ENCODE assay signal across 9 mouse cellular contexts in genomic region chr14:103816637-103817308, GRCm38 (mm10). TPM values are rescaled to one million over a fixed set of nuclear protein-coding genes. Genes with fewer than 3 reads are reported as not detected.
A peak's percentile ranks its signal among the peaks of the same experiment; 100 is the strongest.
DNase-seq lines count a peak whose midpoint lies in the region; ATAC-seq and TF ChIP-seq lines count a peak whose summit lies in the region.
"Had no signal": no experiment of that assay in that cellular context is flagged by ENCODE, and none has a peak within 500 bp of the region (broad histone marks: within the 10 kb centered on the region; RNA-seq: fewer than 3 reads in every experiment).

No protein-coding gene starts in this region.

- no peaks in the 10 kb centered on the region for H3K27me3 ChIP-seq in CH12.LX (replicated peaks)
- H3K27me3 ChIP-seq in intestine, embryonic 16.5 days (replicated peaks; ENCODE audit: control insufficient read depth, insufficient read depth, low read length) = no peaks in the 10 kb centered on the region
- H3K27me3 ChIP-seq in lung, postnatal 0 days (replicated peaks; ENCODE audit: insufficient read depth, low read length) = no peaks in the 10 kb centered on the region
- H3K27me3 ChIP-seq in midbrain, postnatal 0 days (ENCODE audit: insufficient read depth, low read length) = no peaks in the 10 kb centered on the region
- H3K27me3 ChIP-seq: hindbrain, embryonic 12.5 days had no signal

- H3K27ac ChIP-seq in CH12.LX (ENCODE audit: insufficient read depth, low read depth) = no peak overlapping the region
- H3K27ac ChIP-seq in brown adipose tissue, adult 24 weeks (replicated peaks; ENCODE audit: low read depth, low read length) = peak overlapping the region; percentile 71
- H3K27ac ChIP-seq in intestine, embryonic 16.5 days (ENCODE audit: low read length) = peak overlapping the region; percentile 45; the same call in 1 of the 2 replicates
- H3K27ac ChIP-seq in lung, postnatal 0 days (ENCODE audit: low read length) = 0 out of 2 replicates have a peak overlapping the region, but pooled peaks have one; percentile 54
- H3K27ac ChIP-seq in midbrain, postnatal 0 days (ENCODE audit: low read depth, low read length) = no peak overlapping the region
- H3K27ac ChIP-seq: hindbrain, embryonic 12.5 days; macrophage had no signal

- no peaks in the 10 kb centered on the region for H3K9me3 ChIP-seq in CH12.LX (replicated peaks; ENCODE audit: low read length)
- H3K9me3 ChIP-seq in intestine, embryonic 16.5 days (ENCODE audit: control insufficient read depth, low read length) = no peaks in the 10 kb centered on the region
- H3K9me3 ChIP-seq in lung, postnatal 0 days (ENCODE audit: low read length) = no peaks in the 10 kb centered on the region
- no peaks in the 10 kb centered on the region for H3K9me3 ChIP-seq in midbrain, postnatal 0 days (ENCODE audit: low read length)
- H3K9me3 ChIP-seq: hindbrain, embryonic 12.5 days had no signal

- in situ Hi-C loops in CH12.LX (cut with MboI; ENCODE audit: low pct_ligation_motif_present, low pct_unique_long_range_greater_than_20kb, low sequenced_read_pairs) = no loop called here

- H3K36me3 ChIP-seq in CH12.LX (replicated peaks in 1 of 2; ENCODE audit: control insufficient read depth in 1 of 2, insufficient read depth in 1 of 2, low read length in 1 of 2) = no peaks in the 10 kb centered on the region
- no peaks in the 10 kb centered on the region for H3K36me3 ChIP-seq in intestine, embryonic 16.5 days (ENCODE audit: control insufficient read depth, insufficient read depth, low read length)
- H3K36me3 ChIP-seq in lung, postnatal 0 days (ENCODE audit: insufficient read depth, low read length) = no peaks in the 10 kb centered on the region
- no peaks in the 10 kb centered on the region for H3K36me3 ChIP-seq in midbrain, postnatal 0 days (ENCODE audit: insufficient read depth, low read length)

- no peak for TF ChIP-seq EP300 in CH12.LX (IDR thresholded peaks at IDR 0.05; ENCODE audit: low read length)
- peak; percentile 54 for TF ChIP-seq EP300 in lung, postnatal 0 days (IDR thresholded peaks at IDR 0.05)

- no peak for TF ChIP-seq POLR2A in CH12.LX (IDR thresholded peaks at IDR 0.05; ENCODE audit: low read depth, low read length)

- ATAC-seq in intestine, embryonic 16.5 days = peak; percentile 63
- peak; percentile 58 for ATAC-seq in lung, postnatal 0 days
- ATAC-seq in midbrain, postnatal 0 days (ENCODE audit: low FRiP score) = no peak

- TF ChIP-seq CTCF in CH12.LX (conservative IDR thresholded peaks at IDR 0.05 in 1 of 2, IDR thresholded peaks at IDR 0.05 in 1 of 2; ENCODE audit: low read depth in 2 of 2, low read length in 2 of 2) = no peak
- no peak for TF ChIP-seq CTCF in lung, postnatal 0 days (IDR thresholded peaks at IDR 0.05)
- TF ChIP-seq CTCF in midbrain, postnatal 0 days (IDR thresholded peaks at IDR 0.05) = no peak

- DNase-seq in CH12.LX (ENCODE audit: extremely low read depth) = no peak
- DNase-seq in lung, postnatal 0 days (ENCODE audit: low spot score) = peak; percentile 61
- DNase-seq in neural tube, embryonic 10.5 days (ENCODE audit: extremely low spot score, low spot score) = no peak
- DNase-seq in midbrain, postnatal 0 days (ENCODE audit: low spot score) = no peak
- DNase-seq in cerebellum, postnatal 25 days = no peak

- dilution Hi-C loops in CH12.LX (cut with MboI; ENCODE audit: extremely low pct_ligation_motif_present, extremely low pct_unique_long_range_greater_than_20kb, low sequenced_read_pairs) = no loop called here

- H3K4me2 ChIP-seq in CH12.LX (ENCODE audit: insufficient read depth, low read depth, poor library complexity, severe bottlenecking) = peak overlapping the region; percentile 98
- peak overlapping the region; percentile 19; the same call in 1 of the 2 replicates for H3K4me2 ChIP-seq in intestine, embryonic 16.5 days (ENCODE audit: low read depth, low read length)
- peak overlapping the region; percentile 37; the same call in 1 of the 2 replicates for H3K4me2 ChIP-seq in lung, postnatal 0 days (replicated peaks; ENCODE audit: low read depth, low read length)
- H3K4me2 ChIP-seq in midbrain, postnatal 0 days (ENCODE audit: low read depth, low read length, poor library complexity, severe bottlenecking) = no peak overlapping the region
- H3K4me2 ChIP-seq: hindbrain, embryonic 12.5 days had no signal

- 58% methylated on average over 25 of the region's 25 CpGs for WGBS in intestine, embryonic 16.5 days
- whole genome bisulfite sequencing in lung, postnatal 0 days = 36% methylated on average over 25 of the region's 25 CpGs
- 87% methylated on average over 25 of the region's 25 CpGs for WGBS in midbrain, postnatal 0 days

- no peaks in the 10 kb centered on the region for H3K79me2 ChIP-seq in CH12.LX (replicated peaks; ENCODE audit: control insufficient read depth, extremely low read depth, insufficient read depth, poor library complexity, severe bottlenecking)

- no peak for TF ChIP-seq RAD21 in CH12.LX (IDR thresholded peaks at IDR 0.05; ENCODE audit: low read depth, low read length)

- H3K9ac ChIP-seq in CH12.LX (ENCODE audit: insufficient read depth, low read depth) = peak overlapping the region; percentile 56; the same call in 1 of the 2 replicates
- no peak overlapping the region for H3K9ac ChIP-seq in intestine, embryonic 16.5 days (ENCODE audit: low read depth, low read length)
- no peak overlapping the region for H3K9ac ChIP-seq in lung, postnatal 0 days (replicated peaks; ENCODE audit: low read depth)
- no peak overlapping the region for H3K9ac ChIP-seq in midbrain, postnatal 0 days (replicated peaks; ENCODE audit: low read length, poor library complexity, severe bottlenecking)
- H3K9ac ChIP-seq: hindbrain, embryonic 12.5 days had no signal

- H3K4me1 ChIP-seq in CH12.LX (ENCODE audit: control insufficient read depth in 1 of 2, insufficient read depth in 2 of 2) = peaks cover 4 to 8% of the 10 kb centered on the region in 2 experiments; a peak in 3 of 4 replicates
- peaks cover 9% of the 10 kb centered on the region; the same call in 1 of the 2 replicates for H3K4me1 ChIP-seq in brown adipose tissue, adult 24 weeks (ENCODE audit: control insufficient read depth, insufficient read depth, insufficient read length, low read length)
- H3K4me1 ChIP-seq in intestine, embryonic 16.5 days (ENCODE audit: control insufficient read depth, insufficient read depth, low read length) = no peaks in the 10 kb centered on the region
- no peaks in the 10 kb centered on the region for H3K4me1 ChIP-seq in lung, postnatal 0 days (ENCODE audit: insufficient read depth, low read depth, low read length)
- no peaks in the 10 kb centered on the region for H3K4me1 ChIP-seq in midbrain, postnatal 0 days (ENCODE audit: insufficient read depth, low read length)
- H3K4me1 ChIP-seq: hindbrain, embryonic 12.5 days had no signal

- peak overlapping the region in 1 of 3 experiments; percentile 3 for H3K4me3 ChIP-seq in CH12.LX (replicated peaks in 1 of 3; ENCODE audit: low read depth in 2 of 3, low read length in 2 of 3, poor library complexity in 1 of 3)
- H3K4me3 ChIP-seq in brown adipose tissue, adult 24 weeks (ENCODE audit: insufficient read depth, low read depth, low read length) = peak overlapping the region; percentile 12; the same call in 1 of the 2 replicates
- no peak overlapping the region; the same call in 1 of the 2 replicates for H3K4me3 ChIP-seq in intestine, embryonic 16.5 days (ENCODE audit: low read length)
- 0 out of 2 replicates have a peak overlapping the region, but pooled peaks have one; percentile 2 for H3K4me3 ChIP-seq in lung, postnatal 0 days (ENCODE audit: low read depth, low read length)
- no peak overlapping the region for H3K4me3 ChIP-seq in midbrain, postnatal 0 days (ENCODE audit: low read depth, low read length)
- H3K4me3 ChIP-seq: hindbrain, embryonic 12.5 days had no signal

TF ChIP-seq in CH12.LX, 34 proteins besides CTCF, POLR2A, EP300 and RAD21:
- no peak for TF ChIP-seq BHLHE40 (IDR thresholded peaks at IDR 0.05; ENCODE audit: low read depth, low read length)
- TF ChIP-seq IRF4 (IDR thresholded peaks at IDR 0.05; ENCODE audit: low read depth, low read length) = no peak
- no peak for TF ChIP-seq PAX5 (IDR thresholded peaks at IDR 0.05; ENCODE audit: low read length)
- no peak for TF ChIP-seq RCOR1 (conservative IDR thresholded peaks at IDR 0.05; ENCODE audit: low read depth, low read length)
- TF ChIP-seq POLR2AphosphoS2 (IDR thresholded peaks at IDR 0.05; ENCODE audit: low read depth, low read length) = no peak
- no peak for TF ChIP-seq MXI1 (IDR thresholded peaks at IDR 0.05; ENCODE audit: low read depth, low read length)
- no peak for TF ChIP-seq NRF1 (IDR thresholded peaks at IDR 0.05; ENCODE audit: low read depth, low read length)
- no peak for TF ChIP-seq JUND (conservative IDR thresholded peaks at IDR 0.05; ENCODE audit: low read depth, low read length)
- TF ChIP-seq NELFE (IDR thresholded peaks at IDR 0.05; ENCODE audit: low read depth, low read length) = no peak
- TF ChIP-seq SMC3 (IDR thresholded peaks at IDR 0.05; ENCODE audit: low read depth, low read length) = no peak
- TF ChIP-seq USF1 (IDR thresholded peaks at IDR 0.05; ENCODE audit: low read depth, low read length) = no peak
- no peak for TF ChIP-seq ZNF384 (IDR thresholded peaks at IDR 0.05; ENCODE audit: low read depth, low read length)
- TF ChIP-seq GABPA (IDR thresholded peaks at IDR 0.05; ENCODE audit: insufficient replicate concordance, low read depth, low read length) = no peak
- no peak for TF ChIP-seq ZKSCAN1 (IDR thresholded peaks at IDR 0.05; ENCODE audit: borderline replicate concordance, low read depth, low read length)
- no peak for TF ChIP-seq MEF2A (IDR thresholded peaks at IDR 0.05; ENCODE audit: borderline replicate concordance, low read depth, low read length)

RNA-seq across cellular contexts. Expression of gene Ednrb, which starts 27.4 kb away (rescaled TPM):
- total RNA-seq in CH12.LX (2012; rRNA removed) (not detected in 2 replicates), CH12.LX (2014; rRNA removed) (not detected in 2 replicates)
- not detected in 2 replicates for polyA plus RNA-seq in CH12.LX (2012; ENCODE audit: insufficient read length, low read depth)
- 11.8 and 12.6 TPM in 2 replicates for polyA plus RNA-seq in brown adipose tissue, adult 24 weeks (2012; ENCODE audit: insufficient read depth, insufficient read length, missing spikeins)
- 125 and 133 TPM in 2 replicates for polyA plus RNA-seq in intestine, embryonic 16.5 days (2015; fragmentation: Nextera tagmentation; extraction: Ambion mirVana)
- polyA plus RNA-seq in lung, postnatal 0 days (2015; fragmentation: Nextera tagmentation; extraction: Ambion mirVana) = 116 and 139 TPM in 2 replicates
- 151 and 174 TPM in 2 replicates for total RNA-seq in midbrain, postnatal 0 days (2014; rRNA removed)
- polyA plus RNA-seq in midbrain, postnatal 0 days (2015; fragmentation: Nextera tagmentation; extraction: Ambion mirVana) = 122 and 134 TPM in 2 replicates

Comparison
In these comparisons a context has a peak if more than half of its experiments do, and no peak if none do; other contexts are left out.
1. H3K27ac ChIP-seq: peak in brown adipose tissue, adult 24 weeks (single experiment), intestine, embryonic 16.5 days (single experiment) and lung, postnatal 0 days (single experiment); none in CH12.LX (single experiment) and midbrain, postnatal 0 days (single experiment).
2. H3K4me3 ChIP-seq: peak in brown adipose tissue, adult 24 weeks (single experiment) and lung, postnatal 0 days (single experiment); none in intestine, embryonic 16.5 days (single experiment) and midbrain, postnatal 0 days (single experiment).
3. RNA of gene Ednrb, which starts 27.4 kb away (polyA plus RNA-seq): 116 to 139 TPM in lung, postnatal 0 days, 125 to 133 TPM in intestine, embryonic 16.5 days, 122 to 134 TPM in midbrain, postnatal 0 days and 11.8 to 12.6 TPM in brown adipose tissue, adult 24 weeks; not detected in CH12.LX; every median in the first group is over 10 times any median in the second.